Mouse (Mus musculus) gastrocnemius, postnatal 25 days (tissue): ENCODE results near the gene Taf11. TPM values are rescaled to one million over a fixed set of nuclear protein-coding genes. Genes with fewer than 3 reads are reported as not detected.

Source experiments
- DNase-seq: peaks from one replicate; pipeline ENCODE4 v3.0.0; 2022
- total RNA-seq, 2 experiments: library from RNA; stranded (reverse); gene quantifications; 1 replicate in 1 of 2; 2 replicates in 1 of 2; pipeline ENCODE4 v1.2.3; 2021

Gene Taf11
- total RNA-seq, 2 experiments from 2014 or later = 13.5 to 18.2 TPM

- DNase-seq = peak; percentile 83
Observed at GRCm38 (mm10) chr17:27856265-27856797, 53.3 kb downstream of the Taf11 start, which contains the start of gene Uhrf1bp1. Gene Uhrf1bp1, plus strand, starts transcription at chr17:27856441.

Other genes starting within 250 kb of the Taf11 start
- under 1 TPM in 1 of 2 experiments, not detected in 1; 0.26 TPM for gene Spdef, start 180.9 kb downstream of the Taf11 start, total RNA-seq
- gene D17Wsu92e, start 89.2 kb downstream of the Taf11 start, total RNA-seq = 100 to 1,000 TPM; 125 to 149 TPM
- gene Snrpc, start 71.7 kb downstream of the Taf11 start, total RNA-seq = 10 to 100 TPM; 62.8 to 63.4 TPM
- 10 to 100 TPM; 21.5 to 24.4 TPM for gene Uhrf1bp1, start 53.4 kb downstream of the Taf11 start, total RNA-seq
- 10 to 100 TPM; 11.2 to 15.3 TPM for gene Anks1, start 538 bp downstream of the Taf11 start, total RNA-seq
- gene Tcp11, start 170.8 kb upstream of the Taf11 start, total RNA-seq = not detected
- under 1 TPM; 0.18 to 0.32 TPM for gene Scube3, start 232.3 kb upstream of the Taf11 start, total RNA-seq